Mouse (Mus musculus): Measurements from ENCODE around the gene Uba6. TPM values are rescaled to one million over a fixed set of nuclear protein-coding genes. Genes with fewer than 3 reads are reported as not detected.

The Uba6 gene
- total RNA-seq (2021) (10 to 100 TPM; 16.1 to 23.4 TPM), polyA plus RNA-seq (2012; rRNA removed) (0.28 and 0.29 TPM in 2 replicates)
- long read RNA-seq, partial matches to known transcripts = 0 of 2 reads
- long read RNA-seq, other reads (novel, unspliced or antisense) = 2 of 2 reads

DNA sequence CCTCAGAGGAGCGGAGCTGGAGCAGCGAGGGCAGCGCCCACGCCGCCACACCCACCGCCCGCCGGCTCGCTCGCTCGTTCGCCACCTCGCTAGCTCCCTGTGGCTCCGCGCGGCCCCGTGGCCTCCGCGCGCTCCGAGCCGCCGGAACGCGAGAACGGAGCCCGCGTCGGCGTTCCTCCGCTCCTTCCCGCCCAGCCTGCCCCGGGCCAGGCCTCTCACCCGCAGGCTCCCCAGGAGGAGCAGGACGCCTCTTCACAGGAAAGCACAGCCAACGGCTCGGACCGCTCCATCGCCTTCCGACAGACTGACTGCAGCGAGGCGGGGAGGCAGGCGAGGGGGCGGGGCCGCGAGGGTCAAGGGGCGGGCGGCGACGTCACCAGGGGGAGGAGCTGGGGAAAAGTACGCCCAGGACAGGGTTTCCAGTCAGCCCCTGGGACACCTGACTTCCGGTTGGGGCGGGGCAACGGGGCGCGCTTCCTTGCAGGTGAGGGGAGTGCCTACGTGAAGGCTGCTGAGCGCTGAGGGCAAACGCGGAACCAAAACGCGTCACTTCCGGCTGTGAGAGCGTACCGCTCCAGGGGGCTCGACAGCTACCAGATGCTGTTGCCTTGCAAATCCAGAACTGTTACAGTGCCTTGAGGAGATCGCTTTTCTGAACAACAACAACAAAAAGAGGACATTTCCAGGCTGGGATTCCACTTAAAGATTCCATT, at the start of gene Uba6:
Gene Uba6 (minus strand): TSS at position 355 of the 713 bp plus-strand sequence.
- DNase-seq = peak; percentile 100

DNA sequence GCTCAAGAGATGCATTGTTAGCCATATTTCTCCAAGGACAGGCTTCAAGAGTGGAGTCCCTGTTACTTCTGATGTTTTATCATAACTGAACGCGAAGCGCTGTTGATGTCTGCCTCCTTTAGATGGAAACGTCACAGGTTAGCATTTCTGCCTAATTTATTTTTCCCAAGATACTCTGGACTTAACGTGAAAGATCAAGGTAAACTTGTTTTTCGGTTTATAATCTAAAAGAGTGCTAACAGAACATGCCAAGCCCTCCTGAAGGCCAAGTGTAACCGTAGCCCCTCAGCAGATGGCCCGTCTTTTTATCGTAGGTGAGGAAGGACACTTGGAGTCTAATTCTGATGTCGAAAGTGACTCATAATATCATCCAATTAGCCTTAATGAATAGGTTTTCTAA, 25.2 kb upstream of the Uba6 start, which contains the start of gene Gnrhr:
Gene Gnrhr (minus strand): TSS at position 101 of the 400 bp plus-strand sequence.
- DNase-seq = no peak

DNA sequence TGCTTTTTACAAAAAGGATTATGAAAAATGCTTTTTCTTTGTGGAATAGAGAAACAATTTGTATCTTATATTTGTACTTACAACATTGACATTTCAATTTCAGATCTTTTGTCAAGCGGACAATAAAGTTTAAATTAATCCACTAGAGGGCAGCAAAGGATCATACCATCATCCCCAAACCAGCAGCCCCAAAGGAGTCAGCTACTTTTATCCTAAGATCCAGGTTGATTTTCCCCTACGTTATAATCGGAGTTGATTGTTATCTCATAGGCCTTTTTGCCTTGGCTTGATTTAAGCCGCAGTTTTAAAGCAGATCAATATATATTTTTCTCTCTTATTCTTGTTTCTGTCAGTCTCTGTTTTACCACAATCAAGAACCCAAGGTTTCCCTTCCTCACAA, 18.8 kb upstream of the Uba6 start:
- peak; percentile 26 for DNase-seq

DNA sequence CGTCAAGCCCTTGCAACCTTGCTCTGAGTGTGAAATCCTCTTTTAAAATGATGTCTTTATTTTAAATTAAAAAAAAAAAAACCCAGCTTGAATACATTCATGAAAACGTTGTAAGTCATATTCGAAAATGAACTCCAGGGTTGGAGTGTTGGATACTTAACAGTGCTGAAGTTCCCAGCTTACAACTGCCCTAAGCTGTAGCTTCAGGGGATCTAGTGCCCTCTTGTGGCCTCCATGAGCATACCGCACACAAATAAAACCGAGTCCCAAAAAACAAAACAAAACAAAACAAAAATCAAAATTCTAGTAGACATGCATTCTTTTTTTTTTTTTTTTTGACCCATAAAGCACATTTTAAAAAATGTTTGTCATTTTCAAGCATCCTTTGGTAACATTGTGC, 18.2 kb upstream of the Uba6 start:
- peak; percentile 21 for DNase-seq

DNA sequence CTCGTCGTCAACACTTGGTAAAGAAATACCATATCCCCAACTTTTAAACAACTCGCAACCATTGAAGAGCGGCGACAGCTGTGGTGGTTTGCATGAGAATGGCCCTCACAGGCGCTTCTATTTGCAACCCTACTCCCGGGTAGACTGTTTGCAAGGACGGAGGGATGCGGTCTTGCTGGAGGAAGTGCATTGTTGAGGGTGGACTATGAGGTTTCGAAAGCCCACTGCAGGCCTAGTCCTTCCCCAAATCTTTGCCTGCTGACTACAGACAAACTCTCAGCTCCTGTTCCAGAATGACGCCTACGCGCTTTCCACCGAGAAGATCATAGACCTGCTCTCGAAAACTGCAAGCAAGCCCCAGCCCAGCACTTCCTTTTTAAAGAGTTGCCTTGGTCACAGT, 17.7 kb upstream of the Uba6 start:
- DNase-seq = no peak

DNA sequence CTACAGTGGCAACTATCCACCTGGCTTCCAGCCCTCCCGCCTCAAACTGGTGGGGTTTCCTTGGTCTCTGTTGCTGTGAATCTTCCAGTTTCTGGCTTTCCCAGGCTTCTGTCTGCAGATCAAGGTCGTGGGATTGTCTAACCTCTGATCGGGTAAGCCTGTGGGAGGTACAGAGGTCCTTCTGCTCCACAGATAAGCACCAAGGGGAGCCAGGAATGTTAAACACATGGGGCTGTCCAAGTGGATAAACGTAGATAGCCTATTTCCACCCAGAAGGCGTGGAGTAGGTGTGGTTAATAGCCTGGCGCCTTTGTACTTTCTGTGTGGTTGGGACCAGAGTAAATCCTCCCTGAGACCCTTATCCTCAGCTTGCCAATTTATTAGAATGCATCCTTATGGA, 14.8 kb upstream of the Uba6 start:
- no peak for DNase-seq

DNA sequence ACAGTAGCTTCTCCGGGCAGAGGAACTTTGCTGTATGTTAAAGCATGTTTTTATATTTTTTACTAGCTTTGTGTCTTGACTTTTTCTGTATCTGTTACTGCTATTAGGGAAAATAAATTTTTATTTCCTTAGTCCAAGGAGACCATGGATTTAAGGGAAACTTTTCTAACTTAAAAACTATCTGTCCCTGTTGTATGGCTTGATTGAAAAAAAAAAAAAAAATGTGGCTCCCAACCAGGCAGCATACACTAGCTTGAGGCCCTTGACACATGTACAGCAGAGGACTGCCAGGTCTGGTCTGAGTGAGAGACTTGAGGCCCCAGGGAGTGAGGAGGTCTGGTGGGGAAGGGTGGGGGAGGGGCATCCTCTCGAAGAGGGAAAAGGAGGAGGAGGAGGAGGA, 1.2 kb upstream of the Uba6 start:
- no peak for DNase-seq

DNA sequence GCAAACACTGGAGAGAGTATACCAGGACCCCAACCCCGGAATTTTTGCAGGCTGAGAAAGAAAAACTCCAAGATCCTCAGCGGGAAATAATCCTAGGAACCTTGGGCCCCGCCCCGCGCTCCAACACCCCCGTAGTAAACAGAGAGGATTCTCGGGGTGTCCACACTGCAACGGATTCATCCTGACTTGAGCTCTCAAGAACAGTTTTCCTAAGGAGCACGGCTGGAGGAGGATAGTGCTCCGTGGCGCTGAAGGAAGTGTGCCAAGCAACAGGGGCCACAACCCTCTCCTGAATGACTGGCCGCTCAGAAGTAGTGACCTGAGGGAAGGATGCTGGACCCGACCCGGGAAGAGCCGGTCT, 535 bp downstream of the Uba6 start:
- no peak for DNase-seq

DNA sequence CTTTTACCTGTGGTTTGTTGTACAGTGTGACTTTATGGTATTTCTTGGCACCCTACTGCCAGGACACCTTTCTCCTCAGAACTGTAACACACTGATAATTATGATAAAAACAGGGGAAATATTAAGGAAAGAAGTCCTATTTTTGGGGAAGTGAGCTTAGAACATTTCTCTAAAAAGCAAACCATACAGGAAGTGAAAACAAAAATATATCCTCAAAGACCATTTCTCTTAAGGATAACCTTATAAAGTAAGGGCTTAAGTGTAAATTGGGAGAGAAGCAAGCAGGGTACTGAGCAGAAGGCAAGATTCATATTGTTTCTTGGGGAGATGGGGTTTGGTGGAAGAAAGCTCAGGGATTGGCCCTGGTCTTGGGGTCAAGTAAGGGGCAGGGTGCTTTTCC, 42.8 kb downstream of the Uba6 start:
- no peak for DNase-seq

DNA sequence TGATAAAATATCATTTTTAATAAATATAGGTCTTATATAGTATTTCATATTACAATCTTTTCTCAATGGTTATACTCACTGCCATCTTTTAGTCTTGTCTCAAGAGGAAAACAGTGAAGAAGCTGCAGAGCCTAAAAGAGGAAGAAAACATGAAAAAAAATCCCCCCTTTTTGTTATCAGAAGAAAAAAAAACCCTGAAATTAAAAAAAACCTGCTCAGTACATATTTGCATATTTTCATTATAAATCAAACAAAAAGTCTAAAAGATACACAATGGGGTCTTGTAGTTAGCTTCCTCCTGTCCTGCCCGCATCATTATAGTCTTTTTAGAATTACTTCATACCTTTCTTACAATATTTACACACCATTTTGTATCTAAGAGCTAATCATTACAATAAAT, 43.9 kb downstream of the Uba6 start:
- DNase-seq = no peak

DNA sequence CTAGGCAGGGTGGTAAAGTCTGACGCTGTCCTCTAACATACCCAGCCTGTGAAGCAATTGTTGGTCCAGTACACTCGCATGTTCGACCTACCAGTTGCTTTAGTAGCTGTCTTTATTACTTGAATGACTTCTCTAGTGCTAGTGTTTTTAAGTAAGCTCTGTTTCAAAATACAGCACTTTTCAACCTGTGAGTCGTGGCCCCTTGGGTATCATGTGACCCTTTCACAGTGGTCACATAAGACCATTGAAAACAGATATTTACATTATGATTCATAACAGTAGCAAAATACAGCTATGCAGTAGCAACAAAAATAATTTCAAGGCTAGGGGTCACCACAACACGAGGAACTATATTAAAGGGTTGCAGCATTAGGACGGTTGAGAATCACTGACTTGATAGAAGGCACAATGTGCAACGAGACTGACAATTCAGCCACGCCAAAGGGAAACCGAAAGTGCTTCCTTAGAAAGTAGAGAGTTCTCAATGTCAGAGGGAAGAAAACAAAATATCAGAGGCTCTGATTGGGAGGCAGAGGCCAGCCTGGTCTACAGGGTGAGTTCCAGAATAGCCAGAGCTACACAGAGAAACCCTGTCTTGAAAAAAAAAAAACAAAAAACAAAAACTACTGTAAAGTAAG, 54.0 kb downstream of the Uba6 start:
- DNase-seq = no peak

DNA sequence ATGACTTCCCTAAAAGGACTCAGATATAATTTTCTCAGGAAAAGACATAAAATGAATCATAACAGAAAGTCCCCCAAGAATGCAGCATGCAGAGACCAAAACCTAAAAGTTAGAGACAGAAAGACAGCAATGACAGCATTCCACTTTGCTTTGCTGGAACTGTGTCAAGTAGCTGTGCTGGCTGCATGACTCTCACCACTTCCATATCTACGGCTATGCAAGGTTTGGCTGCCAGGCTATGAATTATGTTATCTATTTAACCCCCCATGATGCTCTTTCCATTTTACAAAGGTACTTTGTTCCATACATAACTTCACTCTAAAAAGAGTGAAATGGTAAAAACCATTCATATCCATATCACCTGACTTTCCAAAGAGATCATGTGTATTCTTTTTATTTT, 58.6 kb downstream of the Uba6 start:
- DNase-seq = peak; percentile 14

DNA sequence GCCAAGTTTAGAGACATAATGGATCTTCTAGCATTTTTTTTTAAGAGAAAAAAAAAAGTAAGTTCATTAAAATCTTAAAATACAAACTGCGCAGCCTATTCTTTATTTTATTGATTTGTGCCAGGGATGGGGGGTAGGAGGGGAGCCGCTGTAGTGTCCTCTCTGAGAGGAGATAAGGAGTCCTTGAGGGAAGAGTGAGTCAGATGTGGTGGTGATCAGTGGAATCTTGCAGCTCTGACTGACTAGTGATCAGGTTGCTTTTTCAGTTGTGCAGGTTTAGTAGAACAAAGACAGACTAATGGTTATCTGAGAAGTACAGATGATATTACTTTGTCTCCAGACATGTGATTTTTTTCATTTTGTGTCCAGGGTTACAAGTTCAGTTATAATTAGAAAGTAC, 59.6 kb downstream of the Uba6 start:
- DNase-seq = peak; percentile 50

DNA sequence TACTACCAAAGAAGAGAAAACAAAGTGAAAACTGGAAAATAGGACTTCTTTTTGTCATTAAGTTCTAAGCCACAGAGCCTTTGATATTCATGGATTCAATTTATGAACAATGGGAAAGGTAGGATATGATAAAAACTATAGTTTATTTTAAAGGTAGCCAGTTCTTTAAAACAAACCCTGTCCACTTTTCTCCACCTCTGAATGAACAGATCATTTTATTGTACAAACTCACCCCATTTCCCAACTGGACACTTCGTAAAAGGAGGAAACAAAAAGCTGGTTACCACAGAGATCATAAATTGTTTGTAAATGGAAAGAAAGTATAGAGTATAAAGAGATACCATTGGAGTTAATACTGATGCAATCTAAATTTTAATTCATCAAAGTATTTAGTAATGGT, 61.5 kb downstream of the Uba6 start:
- DNase-seq = no peak

DNA sequence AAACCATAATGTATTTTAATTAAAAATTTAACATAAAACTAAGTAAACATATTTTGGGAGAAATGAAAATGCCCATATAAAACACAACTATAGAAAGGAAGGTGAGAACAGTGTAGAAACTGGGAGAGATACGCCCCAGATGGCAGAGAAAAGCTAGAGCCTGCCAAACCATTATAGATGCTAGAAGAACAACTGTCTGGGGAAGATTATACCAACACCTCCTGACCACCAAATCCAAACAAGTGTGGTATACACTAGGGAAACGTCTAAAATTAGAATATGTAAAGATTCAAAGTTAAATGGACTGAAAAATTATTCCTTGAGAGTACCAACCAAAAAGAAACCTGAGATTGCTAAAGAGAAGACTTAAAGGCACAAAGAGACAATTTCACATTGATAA, 66.0 kb downstream of the Uba6 start:
- DNase-seq = no peak

DNA sequence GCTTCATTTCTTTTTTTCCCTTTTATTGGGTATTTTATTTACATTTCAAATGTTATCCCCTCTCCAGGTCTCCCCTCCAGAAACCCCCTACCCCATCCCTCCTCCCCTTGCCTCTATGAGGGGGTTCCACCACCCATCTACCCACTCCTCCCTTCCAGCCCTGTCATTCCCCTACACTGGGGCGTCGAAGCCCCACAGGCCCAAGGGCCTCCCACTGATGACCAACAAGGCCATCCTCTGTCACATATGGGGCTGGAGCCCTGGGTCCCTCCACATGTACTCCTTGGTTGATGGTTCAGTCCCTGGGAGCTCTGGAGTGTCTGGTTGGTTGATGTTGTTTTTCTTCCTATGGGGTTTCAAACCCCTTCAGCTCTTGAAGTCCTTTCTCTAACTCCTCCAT, 70.4 kb downstream of the Uba6 start:
- no peak for DNase-seq

DNA sequence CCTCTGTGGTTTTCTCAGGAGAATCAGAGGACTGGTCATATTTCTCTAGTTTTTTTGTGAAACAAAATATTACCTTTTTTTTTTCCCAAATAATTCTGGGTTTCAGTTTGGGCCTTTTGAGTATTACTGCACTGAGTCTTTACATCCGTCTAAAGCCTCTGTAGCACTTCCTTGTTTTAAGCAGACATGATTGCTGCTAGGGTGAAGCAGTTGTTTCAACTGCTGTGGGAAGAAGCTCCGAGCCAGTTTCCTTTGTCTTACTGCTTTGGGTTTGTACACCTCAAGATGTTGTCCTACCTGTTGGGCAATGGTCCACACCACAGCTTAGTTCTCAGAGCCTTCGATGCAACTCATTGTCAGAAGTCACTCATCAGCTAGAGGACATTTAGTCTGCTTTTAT, 72.0 kb downstream of the Uba6 start:
- no peak for DNase-seq

DNA sequence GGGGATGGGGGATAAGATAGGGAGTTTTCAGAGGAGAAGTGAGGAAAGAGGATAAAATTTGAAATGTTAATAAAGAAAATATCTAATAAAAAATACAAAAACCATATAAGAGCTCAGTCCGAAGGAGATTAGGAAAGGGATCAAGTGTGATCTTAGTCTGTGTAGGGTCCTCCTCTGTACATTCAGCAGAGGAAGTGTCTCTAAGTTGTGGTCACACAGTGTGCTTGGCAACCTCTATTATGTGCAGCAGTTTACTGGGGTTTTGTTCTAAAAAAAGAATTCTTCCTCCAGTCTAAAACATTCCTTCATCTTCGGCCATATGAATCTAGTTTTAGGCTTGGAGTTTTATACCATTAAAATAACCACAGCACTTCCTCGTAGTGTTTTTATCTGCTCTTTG, 73.6 kb downstream of the Uba6 start:
- DNase-seq = no peak

DNA sequence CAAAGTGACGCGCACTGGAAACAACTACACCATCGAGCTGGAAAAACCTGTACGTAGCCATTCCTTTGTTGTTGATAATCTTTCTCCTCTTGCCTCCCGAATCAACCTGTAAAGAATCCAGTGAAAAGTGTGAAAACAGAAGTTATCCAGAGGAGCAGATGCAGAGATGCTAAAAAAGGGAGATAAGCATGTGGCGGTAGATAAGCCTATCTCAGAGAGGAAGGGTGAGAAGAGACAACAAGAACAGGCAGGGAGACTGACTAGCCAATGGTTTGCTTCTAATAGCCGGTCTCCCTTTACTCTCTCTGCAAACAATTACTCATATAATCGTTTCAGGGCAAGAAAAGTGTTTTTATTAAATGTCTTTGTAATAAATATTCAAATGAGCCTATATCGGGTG, 77.8 kb downstream of the Uba6 start:
- no peak for DNase-seq

DNA sequence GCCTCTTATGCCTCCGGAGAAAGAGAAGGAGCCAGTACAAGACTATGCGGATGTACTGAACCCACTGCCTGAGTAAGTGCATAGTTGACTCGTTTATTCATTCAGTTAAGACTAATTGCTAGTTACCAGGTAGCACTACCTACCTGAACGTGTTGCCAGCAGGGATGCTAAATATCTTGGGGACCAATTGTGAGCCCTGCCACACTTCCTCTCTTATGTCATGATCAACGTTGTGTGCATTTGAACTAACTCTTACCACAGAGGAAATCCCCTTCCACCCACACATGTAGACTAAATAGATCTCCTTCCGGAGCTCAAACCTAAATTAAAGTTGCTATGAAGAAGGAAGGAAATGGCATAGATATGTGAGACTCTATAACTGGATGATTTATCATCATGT, 85.9 kb downstream of the Uba6 start:
- DNase-seq = no peak

DNA sequence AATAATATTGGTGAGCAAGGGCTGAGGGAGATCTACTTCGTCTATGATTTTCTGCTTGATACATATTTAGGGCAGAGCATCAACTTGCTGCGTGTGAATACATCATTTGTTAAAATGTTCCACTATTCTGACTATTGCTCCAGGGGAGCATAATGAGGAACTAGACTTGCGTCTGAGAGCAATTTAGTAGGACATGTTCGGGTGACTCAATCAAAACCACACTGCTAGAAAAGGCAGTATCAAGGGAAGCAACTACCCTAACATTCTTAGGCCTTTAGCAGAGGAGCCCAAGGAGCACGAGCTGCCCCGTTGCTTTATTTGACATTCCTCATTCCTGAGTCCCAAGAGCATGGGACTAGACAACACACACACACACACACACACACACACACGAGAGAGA, 87.6 kb downstream of the Uba6 start:
- DNase-seq = no peak

DNA sequence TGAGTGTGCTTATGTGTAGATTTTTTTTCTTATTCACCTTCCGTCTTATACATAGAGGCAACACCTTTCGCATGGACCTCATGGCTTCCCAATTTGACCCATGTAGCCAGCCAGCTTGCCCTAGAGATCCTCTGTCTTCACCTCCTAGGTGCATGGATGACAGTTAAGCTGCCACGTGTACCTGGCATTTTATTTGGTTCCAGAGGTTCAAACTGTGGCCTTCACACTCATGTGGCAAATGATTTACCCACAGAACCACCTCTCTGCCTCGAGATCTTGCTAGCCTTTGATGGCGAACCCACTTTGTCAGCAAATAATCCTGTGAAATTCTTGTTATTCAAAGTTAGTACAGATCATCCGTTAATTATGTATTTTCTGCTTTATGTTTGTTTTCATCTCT, 88.6 kb downstream of the Uba6 start:
- DNase-seq = no peak

DNA sequence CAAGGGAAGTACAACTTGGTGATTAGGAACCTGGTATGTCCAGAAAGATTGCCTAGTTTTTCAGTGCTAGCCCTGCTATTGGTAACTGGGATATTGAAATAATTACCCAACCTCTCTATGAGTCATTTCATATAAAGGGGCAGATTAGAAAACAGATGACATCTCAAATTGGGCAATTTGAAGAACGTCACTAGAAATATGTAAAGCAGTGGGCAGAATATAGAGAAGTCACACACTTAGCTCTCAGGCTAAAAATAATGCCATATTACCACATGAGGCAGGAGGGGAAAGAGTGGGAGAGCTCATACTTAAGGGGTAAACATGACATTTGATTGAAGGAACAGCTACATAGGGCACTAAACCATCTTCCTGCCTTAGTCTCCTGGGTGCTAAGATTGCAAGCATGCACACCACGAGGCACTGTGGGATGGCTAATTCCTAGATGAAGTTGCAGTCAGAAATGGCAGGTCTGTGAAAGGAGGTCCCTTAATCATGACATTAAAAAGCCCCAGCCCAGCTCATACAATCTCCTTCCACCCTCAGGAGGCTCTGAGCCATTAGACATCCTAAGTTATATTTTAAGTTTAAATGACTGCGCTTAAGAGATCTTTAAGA, 93.8 kb downstream of the Uba6 start:
- DNase-seq = no peak
